Mouse (Mus musculus): ENCODE measurements around the gene Akt2. TPM values are rescaled to one million over a fixed set of nuclear protein-coding genes. Genes with fewer than 3 reads are reported as not detected.
"Not testable (repeated sequence)": the region's sequence is repeated elsewhere in the genome, so short reads cannot be mapped to it uniquely, and the experiment has no call there.

Gene Akt2
- polyA plus RNA-seq, 1 experiment from 2014 or later = 101 TPM

GRCm38 (mm10) chr7:27631439-27631838 lies 40.1 kb downstream of the Akt2 start:
- WGBS = 97% methylated on average over 4 of the region's 4 CpGs
- no peak for DNase-seq (ENCODE audit: low spot score)
- Histone ChIP-seq H3K4me3 (no peak overlapping the region), H3K27me3 (replicated peaks; ENCODE audit: low read depth, poor library complexity, severe bottlenecking) (no peaks in the 10 kb centered on the region), H3K9me3 (no peaks in the 10 kb centered on the region), H3K4me1 (no peaks in the 10 kb centered on the region), H3K27ac (replicated peaks) (no peak overlapping the region), H3K36me3 (replicated peaks) (peaks cover 95% of the 10 kb centered on the region)

- Histone ChIP-seq H3K4me3 (no peak overlapping the region), H3K27me3 (replicated peaks; ENCODE audit: low read depth, poor library complexity, severe bottlenecking) (no peaks in the 10 kb centered on the region), H3K27ac (replicated peaks) (no peak overlapping the region), H3K9me3 (no peaks in the 10 kb centered on the region), H3K36me3 (replicated peaks) (peaks cover 95% of the 10 kb centered on the region), H3K4me1 (no peaks in the 10 kb centered on the region)
- 95% methylated on average over 6 of the region's 6 CpGs for WGBS
- DNase-seq (ENCODE audit: low spot score) = no peak
These were observed 41.8 kb downstream of the Akt2 start for GRCm38 (mm10) chr7:27633166-27633565.

GRCm38 (mm10) chr7:27634691-27635090 lies 43.3 kb downstream of the Akt2 start:
- H3K9me3 ChIP-seq = no peaks in the 10 kb centered on the region
- no peak overlapping the region for H3K4me3 ChIP-seq
- WGBS = 93% methylated on average over 6 of the region's 6 CpGs
- H3K36me3 ChIP-seq (replicated peaks) = peaks cover 88% of the 10 kb centered on the region
- no peaks in the 10 kb centered on the region for H3K27me3 ChIP-seq (replicated peaks; ENCODE audit: low read depth, poor library complexity, severe bottlenecking)
- H3K4me1 ChIP-seq = no peaks in the 10 kb centered on the region
- H3K27ac ChIP-seq (replicated peaks) = no peak overlapping the region
- DNase-seq (ENCODE audit: low spot score) = no peak

DNA sequence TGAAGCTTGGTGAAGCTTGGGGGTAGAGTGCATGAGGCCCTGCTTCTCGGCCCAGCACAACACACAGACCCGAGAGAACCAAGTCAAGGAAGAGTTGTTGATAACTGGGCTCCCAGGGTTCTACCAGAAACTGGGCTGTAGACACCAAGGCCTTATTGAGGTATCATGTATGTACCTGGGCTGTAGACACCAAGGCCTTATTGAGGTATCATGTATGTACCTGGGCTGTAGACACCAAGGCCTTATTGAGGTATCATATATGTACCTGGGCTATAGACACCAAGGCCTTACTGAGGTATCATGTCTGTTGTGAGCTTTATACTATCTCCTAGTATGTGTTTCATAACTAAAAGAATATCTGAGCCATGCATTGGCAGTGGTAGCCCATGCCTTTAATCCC lies 43.7 kb downstream of the Akt2 start:
- H3K4me1 ChIP-seq; H3K4me3 ChIP-seq; DNase-seq (ENCODE audit: low spot score); H3K27ac ChIP-seq (replicated peaks); H3K9me3 ChIP-seq; H3K27me3 ChIP-seq (replicated peaks; ENCODE audit: low read depth, poor library complexity, severe bottlenecking): not testable (repeated sequence)
- peaks cover 88% of the 10 kb centered on the region for H3K36me3 ChIP-seq (replicated peaks)
- WGBS = 90% methylated on average over 2 of the region's 2 CpGs

- H3K4me1 ChIP-seq = no peaks in the 10 kb centered on the region
- H3K27ac ChIP-seq (replicated peaks) = no peak overlapping the region
- H3K36me3 ChIP-seq (replicated peaks) = peaks cover 7% of the 10 kb centered on the region
- WGBS = 56% methylated on average over 1 of the region's 1 CpGs
- DNase-seq (ENCODE audit: low spot score) = no peak
- no peaks in the 10 kb centered on the region for H3K9me3 ChIP-seq
- no peak overlapping the region for H3K4me3 ChIP-seq
- H3K27me3 ChIP-seq (replicated peaks; ENCODE audit: low read depth, poor library complexity, severe bottlenecking) = no peaks in the 10 kb centered on the region
These were observed 53.1 kb downstream of the Akt2 start for GRCm38 (mm10) chr7:27644471-27644870.

- no peaks in the 10 kb centered on the region for H3K9me3 ChIP-seq
- H3K27ac ChIP-seq (replicated peaks) = no peak overlapping the region
- no peaks in the 10 kb centered on the region for H3K27me3 ChIP-seq (replicated peaks; ENCODE audit: low read depth, poor library complexity, severe bottlenecking)
- WGBS = 83% methylated on average over 7 of the region's 7 CpGs
- H3K4me3 ChIP-seq = no peak overlapping the region
- no peaks in the 10 kb centered on the region for H3K36me3 ChIP-seq (replicated peaks)
- DNase-seq (ENCODE audit: low spot score) = no peak
- H3K4me1 ChIP-seq = peaks cover 5% of the 10 kb centered on the region; the same call in 1 of the 2 replicates
These were observed 55.2 kb downstream of the Akt2 start for GRCm38 (mm10) chr7:27646516-27646915.

- no peak for DNase-seq (ENCODE audit: low spot score)
- Histone ChIP-seq H3K9me3 (no peaks in the 10 kb centered on the region), H3K27ac (replicated peaks) (no peak overlapping the region), H3K4me3 (no peak overlapping the region), H3K4me1 (peaks cover 5% of the 10 kb centered on the region; the same call in 1 of the 2 replicates), H3K27me3 (replicated peaks; ENCODE audit: low read depth, poor library complexity, severe bottlenecking) (peaks cover 4% of the 10 kb centered on the region), H3K36me3 (replicated peaks) (no peaks in the 10 kb centered on the region)
- 85% methylated on average over 6 of the region's 6 CpGs for WGBS
These were observed 56.1 kb downstream of the Akt2 start for GRCm38 (mm10) chr7:27647281-27648002.

DNA sequence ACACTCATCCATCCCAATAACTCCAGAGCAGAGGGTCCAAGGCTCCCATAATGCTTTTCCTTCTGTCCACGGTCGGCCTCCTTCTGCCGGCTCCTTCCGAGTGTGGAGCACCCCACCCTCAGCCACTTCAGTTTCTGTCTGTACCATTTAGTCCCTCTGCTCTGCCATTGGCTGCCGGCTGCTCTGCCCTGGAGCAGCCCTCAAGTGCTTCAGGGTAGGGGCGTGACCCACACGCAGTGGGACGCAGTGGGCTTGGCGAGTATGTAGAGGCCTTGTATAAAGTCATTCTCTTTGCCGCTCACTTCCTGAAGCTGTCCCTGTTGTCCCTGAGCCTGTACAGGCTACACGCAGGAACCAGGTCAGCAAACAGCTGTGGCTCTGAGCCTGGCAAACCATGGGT lies 58.4 kb downstream of the Akt2 start:
- 0 out of 2 replicates have a peak overlapping the region, but pooled peaks have one; percentile 11 for H3K4me3 ChIP-seq
- H3K27ac ChIP-seq (replicated peaks) = no peak overlapping the region
- peaks cover 14% of the 10 kb centered on the region for H3K4me1 ChIP-seq
- no peaks in the 10 kb centered on the region for H3K36me3 ChIP-seq (replicated peaks)
- no peaks in the 10 kb centered on the region for H3K9me3 ChIP-seq
- DNase-seq (ENCODE audit: low spot score) = no peak
- 90% methylated on average over 11 of the region's 11 CpGs for WGBS
- H3K27me3 ChIP-seq (replicated peaks; ENCODE audit: low read depth, poor library complexity, severe bottlenecking) = peaks cover 27% of the 10 kb centered on the region

DNA sequence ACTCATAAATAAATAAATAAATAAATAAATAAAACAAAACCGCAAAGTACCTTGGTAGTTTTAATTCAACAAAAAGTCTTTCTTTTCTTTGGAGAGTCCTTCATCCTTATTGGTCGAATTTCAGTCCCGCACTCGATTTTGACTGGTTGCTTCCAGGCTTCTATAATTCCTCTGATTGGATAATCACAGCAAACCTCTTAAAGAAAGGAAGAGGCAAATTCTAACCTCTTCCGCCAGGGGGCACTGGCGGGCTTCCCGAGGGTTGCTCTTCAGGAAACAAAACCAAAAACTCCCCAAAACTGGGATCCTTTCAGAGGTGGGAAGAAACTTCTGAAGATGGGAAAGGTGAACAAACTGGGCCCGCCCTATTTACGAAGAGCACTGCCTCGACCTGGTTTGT lies 59.6 kb downstream of the Akt2 start:
- Histone ChIP-seq H3K4me1 (peaks cover 14% of the 10 kb centered on the region), H3K4me3 (peak overlapping the region; percentile 39), H3K27me3 (replicated peaks; ENCODE audit: low read depth, poor library complexity, severe bottlenecking) (peaks cover 39% of the 10 kb centered on the region), H3K9me3 (no peaks in the 10 kb centered on the region), H3K27ac (replicated peaks) (no peak overlapping the region; the same call in 1 of the 2 replicates), H3K36me3 (replicated peaks) (peaks cover 3% of the 10 kb centered on the region; the same call in 1 of the 2 replicates)
- 6% methylated on average over 10 of the region's 10 CpGs for WGBS
- DNase-seq (ENCODE audit: low spot score) = peak; percentile 80

- 4% methylated on average over 62 of the region's 62 CpGs for WGBS
- Histone ChIP-seq H3K36me3 (replicated peaks) (peaks cover 32% of the 10 kb centered on the region), H3K9me3 (no peaks in the 10 kb centered on the region), H3K4me1 (peaks cover 21% of the 10 kb centered on the region), H3K4me3 (peak within 1 kb of the TSS; percentile 57), H3K27me3 (replicated peaks; ENCODE audit: low read depth, poor library complexity, severe bottlenecking) (peaks cover 68% of the 10 kb centered on the region), H3K27ac (replicated peaks) (no peak within 1 kb of the TSS)
- peak; percentile 80 for DNase-seq (ENCODE audit: low spot score)
These were observed 62.5 kb downstream of the Akt2 start, which contains the start of gene Ttc9b for GRCm38 (mm10) chr7:27653681-27654437. Gene Ttc9b (plus strand): TSS chr7:27653915.

- H3K27me3 ChIP-seq (replicated peaks; ENCODE audit: low read depth, poor library complexity, severe bottlenecking) = peaks cover 77% of the 10 kb centered on the region
- no peak overlapping the region for H3K27ac ChIP-seq (replicated peaks)
- H3K4me3 ChIP-seq = 0 out of 2 replicates have a peak overlapping the region, but pooled peaks have one; percentile 57
- no peak for DNase-seq (ENCODE audit: low spot score)
- no peaks in the 10 kb centered on the region for H3K9me3 ChIP-seq
- WGBS = 67% methylated on average over 20 of the region's 20 CpGs
- peaks cover 40% of the 10 kb centered on the region for H3K36me3 ChIP-seq (replicated peaks)
- H3K4me1 ChIP-seq = peaks cover 21% of the 10 kb centered on the region
These were observed 63.4 kb downstream of the Akt2 start for GRCm38 (mm10) chr7:27654607-27655276.

- 79% methylated on average over 11 of the region's 11 CpGs for WGBS
- DNase-seq (ENCODE audit: low spot score) = no peak
- Histone ChIP-seq H3K4me3 (no peak overlapping the region), H3K4me1 (peaks cover 17% of the 10 kb centered on the region), H3K27me3 (replicated peaks; ENCODE audit: low read depth, poor library complexity, severe bottlenecking) (peaks cover 85% of the 10 kb centered on the region), H3K36me3 (replicated peaks) (peaks cover 48% of the 10 kb centered on the region), H3K27ac (replicated peaks) (no peak overlapping the region), H3K9me3 (no peaks in the 10 kb centered on the region)
These were observed 64.2 kb downstream of the Akt2 start for GRCm38 (mm10) chr7:27655545-27655944.
